Mouse (Mus musculus): ENCODE measurements around the gene Rap1a. TPM values are rescaled to one million over a fixed set of nuclear protein-coding genes. Genes with fewer than 3 reads are reported as not detected.

The Rap1a gene
- total RNA-seq, 2 experiments from 2014 or later = 110 to 115 TPM

DNA sequence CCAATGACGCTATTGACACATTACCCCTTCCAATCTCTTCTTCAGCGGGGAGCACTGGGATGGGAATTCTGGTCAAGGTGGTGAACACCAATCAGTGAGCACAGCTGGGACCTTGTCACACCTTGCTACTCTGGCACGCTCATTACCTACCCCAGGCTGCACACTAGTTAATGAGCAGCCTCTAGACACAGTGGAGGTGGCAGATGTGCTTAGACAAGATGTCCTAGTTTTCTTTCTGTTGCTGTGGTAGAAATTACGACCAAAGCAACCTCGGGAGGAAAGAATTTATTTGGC is 104.0 kb downstream of the Rap1a start:
- intact Hi-C loops (cut with DNase I) = no loop called here
- peak in 1 of 2 experiments; percentile 8 for DNase-seq

DNA sequence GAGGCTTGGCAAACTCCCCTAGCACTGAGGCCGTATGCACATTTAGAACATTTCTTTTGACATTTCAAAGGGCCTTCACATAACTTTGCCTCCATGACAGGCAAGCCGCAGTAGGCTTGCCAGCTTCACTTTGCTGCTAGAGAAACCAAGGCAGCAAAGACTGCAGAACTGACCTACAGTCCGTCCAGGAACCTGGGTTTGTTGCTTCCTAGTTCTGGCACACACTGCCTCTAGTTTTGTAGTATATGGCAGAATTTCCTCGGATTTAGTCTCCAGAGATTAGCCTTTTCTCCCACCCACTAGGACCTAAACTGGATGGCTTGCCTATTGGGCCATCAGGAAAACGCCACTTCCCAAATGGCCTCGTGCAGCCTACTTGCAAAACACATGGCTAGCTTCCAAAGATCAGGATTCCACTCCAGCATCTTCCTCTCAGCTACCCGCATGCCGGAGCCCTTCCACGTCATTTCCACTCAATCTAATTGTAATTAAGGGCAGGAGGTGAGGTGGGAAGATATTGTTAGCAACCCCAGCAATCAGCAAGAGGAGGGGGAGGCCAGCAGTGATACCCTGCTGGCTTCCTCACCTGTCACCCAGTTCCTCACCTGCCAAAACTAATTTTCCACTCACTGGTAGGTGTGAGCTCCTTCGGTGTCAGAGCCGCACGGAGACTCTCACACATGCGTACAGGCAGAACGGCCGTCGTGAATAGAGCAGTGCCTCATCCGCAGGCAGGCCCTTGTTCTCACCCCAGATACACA is 104.6 kb downstream of the Rap1a start:
- intact Hi-C loops (cut with DNase I) = no loop called here

DNA sequence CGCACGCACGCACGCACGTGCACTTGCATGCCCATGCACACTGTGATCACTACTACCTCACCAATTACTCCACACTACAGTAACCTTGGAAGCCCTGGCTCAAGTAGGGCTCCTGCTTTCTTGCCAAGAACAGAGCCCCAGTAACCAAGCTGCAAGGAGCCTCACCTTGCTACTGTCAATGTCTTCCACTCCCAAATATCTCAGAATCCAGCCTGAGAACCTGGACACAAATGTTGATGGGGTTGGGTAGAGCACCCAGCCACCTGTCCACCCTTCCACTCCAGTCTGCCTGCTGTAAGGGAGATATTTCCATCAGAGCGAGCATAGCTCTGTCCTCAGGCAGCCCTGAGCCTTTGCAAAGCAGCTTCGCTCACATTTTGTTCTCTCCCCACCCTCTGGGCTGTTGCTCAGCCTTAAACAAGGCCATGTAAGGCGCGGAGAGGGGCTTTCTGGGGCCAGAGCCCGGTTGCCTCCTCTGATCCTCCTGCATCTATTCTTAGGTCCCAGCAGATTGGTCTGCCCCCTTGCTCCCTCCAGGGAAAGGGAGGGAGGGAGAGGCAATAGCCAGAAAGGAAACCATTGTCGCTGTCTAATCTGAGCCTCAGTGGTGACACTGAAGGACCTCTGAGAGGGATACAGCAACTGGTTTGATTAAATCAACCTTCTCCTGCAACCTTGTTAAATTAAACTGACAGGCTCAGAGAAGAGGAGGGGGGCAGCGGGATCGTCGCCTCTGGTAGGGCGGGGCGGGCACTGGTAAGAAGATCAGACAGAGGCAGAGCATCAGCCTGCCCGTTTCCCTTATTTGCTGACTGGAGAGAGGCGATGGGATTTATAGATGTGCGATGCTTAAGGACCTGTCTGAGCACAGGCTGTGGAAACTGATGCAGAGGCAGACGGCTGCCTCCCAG is 105.4 kb downstream of the Rap1a start:
- intact Hi-C loops (cut with DNase I) = no loop called here
- peak in 1 of 2 experiments; percentile 49 for DNase-seq

More for the DNA sequence above, 104.6 kb downstream of the Rap1a start:
- peak in 1 of 2 experiments; percentile 28 for DNase-seq

DNA sequence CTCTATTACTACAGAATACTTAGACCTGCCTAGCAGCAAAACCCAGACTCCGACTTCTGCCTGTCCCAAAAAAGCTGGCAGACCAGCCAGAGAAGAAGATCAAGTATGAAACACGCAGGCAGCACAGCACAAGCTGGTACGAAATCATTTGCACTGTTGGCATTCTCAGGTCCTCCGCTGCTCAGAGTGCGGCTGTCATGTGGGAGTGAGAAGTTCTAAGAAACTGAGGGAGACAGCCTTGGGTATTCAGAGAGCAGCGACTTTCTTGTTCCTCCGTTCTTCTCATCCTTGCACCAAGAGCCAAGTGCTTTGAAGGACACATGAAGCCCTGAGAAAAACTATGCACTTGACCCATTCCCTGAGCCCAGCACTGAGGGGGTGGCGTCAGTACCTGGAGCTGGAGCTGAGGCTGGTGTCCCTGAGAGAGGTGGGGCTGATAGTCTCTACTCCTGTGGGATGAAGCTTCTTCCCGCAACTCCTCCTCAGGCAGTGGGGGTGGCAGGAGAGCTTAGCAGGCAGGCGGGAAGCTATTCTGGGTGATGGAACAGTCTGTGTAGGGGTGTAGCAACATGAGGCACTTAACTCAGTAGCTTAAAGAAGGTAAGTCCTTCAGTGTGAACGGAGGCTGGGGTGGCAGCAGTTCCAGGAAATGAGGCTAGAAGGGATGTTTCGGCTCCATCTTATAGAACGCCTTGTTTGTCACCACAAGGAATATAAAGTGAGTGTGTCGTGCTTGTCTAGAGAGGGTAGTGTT is 107.6 kb downstream of the Rap1a start:
- peak in 1 of 2 experiments; percentile 5 for DNase-seq
- intact Hi-C loops (cut with DNase I) = no loop called here

DNA sequence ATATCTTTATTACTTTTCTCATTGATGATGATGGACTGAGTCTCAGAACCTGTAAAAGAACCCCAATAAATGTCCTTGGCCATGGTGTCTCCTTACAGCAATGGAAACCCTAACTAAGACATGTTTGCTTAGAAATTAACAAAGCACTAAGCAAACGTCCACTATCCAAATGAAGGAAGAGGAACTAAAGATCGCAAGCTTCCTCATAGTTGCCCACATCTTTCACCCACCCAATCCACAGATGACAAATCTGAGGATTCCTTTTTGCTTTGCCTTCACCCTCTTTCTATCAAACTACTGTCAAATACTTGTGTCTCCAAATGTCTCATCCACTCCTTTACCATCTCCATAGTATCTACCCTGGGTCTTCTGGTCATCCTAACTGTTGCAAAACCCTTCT is 112.6 kb downstream of the Rap1a start:
- DNase-seq = no peak
- intact Hi-C loops (cut with DNase I) = loop anchor here (2.0 kb wide), 1 partner anchor 14 kb away; no protein-coding TSS in a partner anchor

DNA sequence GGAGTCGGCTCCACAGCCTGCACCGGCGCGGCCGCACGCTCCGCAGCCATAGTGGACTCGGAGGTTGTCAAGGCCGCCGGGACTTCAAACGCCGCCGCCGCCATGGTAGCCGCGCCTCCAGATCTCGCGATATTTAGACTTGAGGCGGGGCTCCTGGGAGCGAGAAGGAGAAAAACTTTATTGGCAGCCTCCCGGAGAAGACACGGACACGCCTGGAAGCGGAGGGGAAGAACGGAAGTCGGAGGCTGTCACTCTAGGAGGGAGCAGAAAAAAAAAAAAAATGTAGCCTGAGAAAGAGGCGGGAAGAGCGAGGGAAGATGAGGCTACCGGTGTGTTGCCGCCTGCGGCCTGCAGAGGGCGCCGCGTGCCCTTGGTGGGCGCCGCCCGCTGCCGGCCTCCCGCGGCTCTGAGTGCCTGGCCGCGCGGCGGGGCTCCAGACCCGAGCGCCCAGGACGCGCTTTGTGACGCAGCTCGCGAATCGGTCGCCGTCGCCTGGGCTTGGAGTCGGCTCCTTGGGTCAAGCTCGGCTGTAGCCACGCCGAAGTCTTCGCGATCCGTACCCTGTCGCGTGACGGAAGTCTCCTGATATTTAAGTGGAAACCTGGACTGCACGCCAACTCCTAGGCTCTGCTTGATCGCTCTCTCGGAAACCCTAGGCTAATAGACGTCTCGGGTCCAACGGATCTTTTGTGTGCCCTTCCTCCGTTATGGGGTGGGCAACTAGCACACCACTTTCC is 113.6 kb downstream of the Rap1a start, which contains the start of gene Ddx20:
Gene Ddx20 (minus strand): TSS at position 251 of the 737 bp plus-strand sequence.
- intact Hi-C loops (cut with DNase I) = loop anchor here (1.0 to 2.0 kb wide), 5 partner anchors 15 to 271 kb away; partner anchors contain the start of genes Rap1a and Wdr77

DNA sequence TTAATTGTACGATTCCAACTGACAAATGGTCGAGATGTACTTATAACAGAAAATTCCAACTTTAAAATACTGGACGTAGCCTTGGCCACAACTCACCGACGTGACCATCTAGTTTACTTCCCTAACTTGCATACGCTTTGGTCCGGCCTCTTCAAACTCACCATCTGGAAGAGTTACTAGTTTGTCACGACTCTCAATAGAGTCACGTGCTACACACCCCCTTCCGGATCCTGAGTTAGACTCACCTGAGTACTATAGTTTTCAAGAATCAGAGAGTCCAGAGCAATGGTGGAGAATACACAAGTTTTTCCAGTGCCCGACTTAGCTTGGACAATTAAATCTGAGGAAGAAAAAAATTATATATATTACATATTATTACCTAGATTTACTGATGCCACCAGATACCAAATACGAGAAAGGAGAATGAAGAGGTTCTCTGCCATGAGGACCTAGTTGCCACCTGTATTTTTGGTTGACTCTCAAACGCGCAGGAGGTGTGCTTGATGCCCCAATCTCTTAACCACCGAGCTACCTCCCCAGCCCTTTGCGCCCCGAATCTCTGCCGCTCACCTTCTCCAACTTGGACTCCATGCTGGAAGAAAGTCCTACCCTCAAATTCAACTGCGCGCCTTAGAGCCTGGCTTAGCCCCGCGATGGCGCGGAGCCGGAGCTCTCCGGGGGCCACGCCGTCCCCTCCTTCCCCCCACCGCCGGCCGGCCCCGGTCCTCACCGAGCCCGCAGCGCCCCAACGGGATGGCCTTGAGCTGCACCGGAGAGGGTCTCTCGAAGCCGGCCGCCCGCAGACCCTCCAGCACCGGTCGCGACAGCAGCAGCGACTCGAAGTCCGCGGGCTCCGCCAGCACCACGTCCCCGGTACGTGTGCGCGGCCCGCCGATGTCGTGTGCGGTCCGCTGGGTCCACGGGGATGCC is 114.5 kb downstream of the Rap1a start:
- DNase-seq = no peak
- intact Hi-C loops (cut with DNase I) = loop anchor here (1.0 to 2.0 kb wide), 4 partner anchors 40 to 272 kb away; partner anchors contain the start of genes Rap1a and Wdr77

More for the DNA sequence above, 113.6 kb downstream of the Rap1a start, which contains the start of gene Ddx20:
- peak; percentile 92 to 93 for DNase-seq

DNA sequence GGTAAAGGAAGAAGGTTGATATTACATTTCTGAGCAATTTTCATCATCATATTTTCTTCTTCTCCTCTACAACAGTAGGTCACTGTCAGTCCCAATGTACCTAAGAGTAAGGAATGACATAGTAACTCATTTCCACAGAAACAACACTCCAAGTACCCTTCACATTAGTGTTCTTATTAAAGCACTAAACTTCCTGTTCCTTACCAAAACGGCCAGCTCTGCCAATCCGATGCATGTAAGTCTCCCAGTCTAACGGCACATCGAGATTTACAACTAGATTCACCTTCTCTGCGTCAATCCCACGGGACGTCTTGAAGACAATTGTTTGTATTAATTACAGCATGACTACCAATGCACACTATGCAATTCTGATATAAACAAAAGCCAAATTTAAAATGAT is 120.8 kb downstream of the Rap1a start:
- no peak for DNase-seq
- intact Hi-C loops (cut with DNase I) = no loop called here

Other genes with a start within 250 kb of the Rap1a start
- gene Ddx20, start 113.8 kb downstream of the Rap1a start, total RNA-seq (2021) = 10 to 100 TPM; 10.6 to 11.8 TPM
- 10 to 100 TPM; 15.3 to 18.8 TPM for gene Inka2, start 96.7 kb downstream of the Rap1a start, total RNA-seq (2021)
- gene Adora3, start 69.5 kb upstream of the Rap1a start, total RNA-seq (2021) = under 1 TPM in 1 of 2 experiments, not detected in 1; 0.22 TPM
- gene Tmigd3, start 69.6 kb upstream of the Rap1a start, total RNA-seq (2021) = under 1 TPM in 1 of 2 experiments, not detected in 1; 0.49 TPM
- gene I830077J02Rik, start 131.3 kb upstream of the Rap1a start, total RNA-seq (2021) = under 1 TPM; 0.54 to 0.94 TPM
- gene Wdr77, start 158.0 kb upstream of the Rap1a start, total RNA-seq (2021) = 10 to 100 TPM; 46.9 to 48.5 TPM
- 1,000 to 10,000 TPM; 1,203 to 1,219 TPM for gene Atp5f1, start 158.8 kb upstream of the Rap1a start, total RNA-seq (2021)
- under 1 TPM; 0.27 to 0.58 TPM for gene Ovgp1, start 172.4 kb upstream of the Rap1a start, total RNA-seq (2021)
- not detected for gene Pifo, start 213.3 kb upstream of the Rap1a start, total RNA-seq (2021)
- not detected for gene Chil5, start 231.5 kb upstream of the Rap1a start, total RNA-seq (2021)

All from heart, postnatal 36 days (tissue).